Mouse (Mus musculus): Measurements from ENCODE around the gene Tbx19.

Gene Tbx19

DNA sequence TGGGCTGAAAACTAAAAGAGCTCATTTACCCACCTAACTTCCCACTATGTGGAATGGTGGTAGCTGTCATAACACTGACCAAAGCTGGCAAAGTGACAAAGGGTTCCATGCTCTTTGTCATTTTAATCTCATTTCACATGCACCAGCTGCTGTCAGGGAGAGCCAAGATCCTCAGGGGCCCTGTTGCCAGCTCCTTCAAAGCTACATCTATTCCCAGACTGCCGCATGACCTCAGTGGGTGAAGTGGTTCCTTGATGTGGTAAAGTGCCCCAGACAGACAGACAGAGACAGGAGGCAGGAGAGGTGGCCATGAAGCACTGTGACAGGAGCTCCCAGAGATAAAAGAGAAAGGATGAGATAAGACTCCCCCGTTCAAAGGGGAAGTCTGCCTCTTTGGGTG lies 49.9 kb downstream of the Tbx19 start:
- no peak for DNase-seq

DNA sequence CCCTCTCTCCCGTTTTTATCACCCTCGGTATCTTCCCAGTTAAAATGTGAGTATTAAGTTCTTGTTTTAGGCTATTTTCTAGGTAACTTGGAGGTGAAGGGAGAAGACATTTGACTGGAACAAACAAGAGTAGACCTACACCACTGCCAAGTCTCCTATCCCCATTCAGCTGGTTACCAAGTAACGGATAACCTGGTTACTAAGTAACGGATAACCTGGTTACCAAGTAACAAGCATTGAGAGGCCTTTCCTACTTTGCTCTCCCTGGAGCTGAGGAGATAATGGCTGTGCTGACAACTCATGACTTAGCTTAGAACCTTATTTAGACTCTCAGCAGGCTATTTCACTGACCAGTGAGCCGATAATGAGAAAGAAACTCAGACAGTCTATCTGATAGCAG lies 51.4 kb downstream of the Tbx19 start:
- DNase-seq: no peak

DNA sequence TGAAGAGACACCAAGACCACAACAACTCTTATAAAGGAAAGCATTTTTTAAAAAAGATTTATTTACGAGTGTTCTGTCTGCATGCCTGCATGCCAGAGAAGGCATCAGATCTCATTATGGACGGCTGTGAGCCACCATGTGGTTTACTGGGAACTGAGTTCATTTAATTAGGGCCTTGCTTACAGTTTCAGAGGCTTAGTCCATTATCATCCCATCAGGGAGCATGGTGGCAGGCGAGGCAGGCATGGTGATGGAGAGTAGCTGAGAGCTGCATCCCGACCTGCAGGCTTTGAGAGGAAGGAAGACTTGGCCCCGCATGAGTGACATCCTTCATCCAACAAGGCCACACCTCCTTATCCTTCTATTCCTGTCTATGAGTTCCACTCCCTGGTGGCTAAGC lies 52.1 kb downstream of the Tbx19 start:
- no peak for DNase-seq

DNA sequence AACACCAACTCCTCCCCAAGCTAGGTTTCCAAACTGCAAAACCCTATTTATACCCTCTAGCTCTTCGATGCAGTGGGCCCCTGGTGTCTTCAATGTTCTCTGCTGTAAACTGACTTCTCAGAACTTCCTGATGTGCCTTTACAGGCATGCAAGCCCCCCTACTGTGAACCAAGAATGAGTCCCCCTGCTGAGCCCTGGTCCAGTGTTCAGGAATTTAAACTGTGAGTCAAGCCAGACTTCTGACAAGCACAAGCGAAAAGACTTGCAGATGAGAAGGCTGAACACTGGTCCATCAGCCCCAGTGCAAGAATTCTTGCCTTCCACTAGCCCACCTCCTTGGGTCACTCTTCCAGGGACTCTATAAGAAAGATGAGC lies 54.6 kb downstream of the Tbx19 start:
- no peak for DNase-seq

DNA sequence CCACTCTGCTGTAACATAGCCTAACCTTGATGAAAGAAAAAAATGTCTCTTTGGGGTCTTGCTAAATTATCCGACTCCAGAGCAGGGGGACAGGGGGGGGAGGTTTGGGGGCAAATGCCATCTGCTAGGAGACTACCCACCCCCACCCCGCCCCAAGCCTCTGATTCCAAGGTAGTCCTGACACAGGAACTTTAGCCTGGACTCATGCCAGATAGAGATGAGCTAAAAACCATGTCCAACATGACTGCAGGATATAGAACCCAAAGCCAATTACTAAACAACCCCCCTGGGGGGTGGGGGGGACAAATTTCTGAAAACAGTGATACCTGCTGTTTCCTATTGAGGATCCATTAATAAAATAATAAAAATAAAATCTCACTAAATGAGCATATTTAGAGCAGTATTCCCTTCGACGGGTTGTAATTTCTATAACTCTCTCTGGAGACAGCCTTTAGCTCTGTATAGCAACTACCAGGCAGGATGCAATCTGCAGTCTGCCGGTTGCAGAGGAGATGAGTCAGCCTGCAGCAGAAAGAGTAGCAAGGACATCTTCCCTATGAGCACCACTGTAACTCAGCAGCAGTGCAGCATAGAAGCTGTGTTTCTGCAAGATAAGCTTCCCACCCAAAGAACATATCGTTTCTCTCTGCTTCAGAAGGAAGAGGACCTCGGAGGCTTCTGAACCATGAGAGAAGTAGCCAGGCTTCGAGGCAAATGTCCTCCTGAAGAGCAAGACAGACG lies 55.1 kb downstream of the Tbx19 start:
- DNase-seq: no peak

DNA sequence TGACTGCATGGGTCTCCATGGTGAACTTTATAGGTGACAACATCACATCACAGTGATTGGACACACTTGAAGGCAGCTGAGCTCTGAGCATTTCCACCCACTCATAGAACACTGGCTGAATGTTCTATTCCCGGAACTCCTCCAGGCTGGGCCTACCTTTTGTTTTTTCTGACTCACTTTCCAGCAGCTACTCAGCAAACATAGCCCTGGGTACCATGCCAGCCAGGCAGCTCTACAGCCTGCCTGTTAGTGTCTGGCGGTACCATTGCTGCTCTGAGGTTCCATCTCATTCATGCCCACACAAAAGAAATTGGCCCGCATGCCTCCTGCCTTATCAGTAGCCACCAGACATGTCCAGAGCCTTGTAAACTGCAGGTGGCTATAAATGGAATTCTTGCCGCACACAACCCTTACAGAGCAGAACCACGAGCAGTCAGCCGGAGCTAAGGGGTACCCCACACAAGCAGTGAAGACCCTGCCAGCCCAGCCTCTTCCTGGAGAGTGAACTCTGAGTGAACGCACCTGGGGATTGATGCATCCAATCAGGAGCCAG lies 55.8 kb downstream of the Tbx19 start:
- no peak for DNase-seq

DNA sequence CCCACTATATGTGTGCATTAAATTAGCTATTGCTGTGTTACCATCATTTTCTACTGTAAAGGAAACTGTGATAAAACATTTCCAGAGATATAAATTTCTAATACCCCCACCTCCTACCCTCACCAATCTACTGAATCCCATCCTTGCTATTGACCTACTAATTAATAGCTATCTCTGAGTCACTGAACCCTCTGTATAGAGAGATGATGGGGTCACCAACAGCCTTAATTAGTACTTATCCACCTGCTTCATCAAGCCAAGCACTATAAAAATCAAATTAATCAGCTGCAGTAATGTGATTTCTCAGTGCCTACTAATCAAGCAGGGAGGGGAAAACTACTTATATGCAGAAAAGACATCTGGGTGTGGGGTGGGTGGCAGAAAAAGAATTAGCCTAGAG lies 61.0 kb downstream of the Tbx19 start:
- no peak for DNase-seq

DNA sequence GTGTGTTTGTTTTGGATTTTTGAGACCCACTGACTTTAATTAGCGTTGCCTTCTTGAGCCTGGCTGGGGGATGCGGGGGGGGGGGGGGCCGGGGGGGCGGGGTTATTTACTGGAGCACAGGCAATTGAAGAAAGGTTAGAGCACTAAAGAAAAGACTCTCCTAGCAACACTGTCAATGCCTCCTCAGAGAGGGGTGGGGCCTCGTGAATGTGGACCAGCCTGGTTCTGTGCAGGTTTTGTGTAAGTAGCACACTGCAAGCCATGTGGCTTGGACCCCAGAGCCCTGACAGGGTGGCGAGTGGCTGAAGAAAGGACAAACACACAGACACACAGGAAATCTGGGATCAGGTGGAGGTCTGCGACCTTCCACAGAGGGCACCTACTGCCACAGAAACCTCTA lies 65.7 kb downstream of the Tbx19 start:
- no peak for DNase-seq

DNA sequence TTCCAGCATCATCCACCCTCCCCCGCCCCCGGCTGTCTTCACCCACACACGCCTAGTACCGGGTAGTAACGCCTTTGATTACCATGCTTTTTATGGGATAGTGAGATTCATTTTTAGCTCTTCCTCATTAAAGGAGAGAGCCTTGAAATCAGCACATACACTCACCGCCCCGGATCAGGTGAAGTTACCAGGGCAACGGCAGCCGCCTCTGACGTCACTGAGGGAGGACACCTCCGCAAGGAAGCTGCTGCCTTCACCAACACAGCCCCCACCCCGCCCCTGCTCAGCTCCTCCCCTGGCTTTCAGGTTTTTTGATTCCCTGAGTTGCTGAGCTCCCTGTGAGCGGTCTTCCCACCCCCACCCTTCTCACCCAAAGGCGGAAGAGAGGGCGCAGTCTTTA lies 68.9 kb downstream of the Tbx19 start:
- DNase-seq: peak; percentile 13

DNA sequence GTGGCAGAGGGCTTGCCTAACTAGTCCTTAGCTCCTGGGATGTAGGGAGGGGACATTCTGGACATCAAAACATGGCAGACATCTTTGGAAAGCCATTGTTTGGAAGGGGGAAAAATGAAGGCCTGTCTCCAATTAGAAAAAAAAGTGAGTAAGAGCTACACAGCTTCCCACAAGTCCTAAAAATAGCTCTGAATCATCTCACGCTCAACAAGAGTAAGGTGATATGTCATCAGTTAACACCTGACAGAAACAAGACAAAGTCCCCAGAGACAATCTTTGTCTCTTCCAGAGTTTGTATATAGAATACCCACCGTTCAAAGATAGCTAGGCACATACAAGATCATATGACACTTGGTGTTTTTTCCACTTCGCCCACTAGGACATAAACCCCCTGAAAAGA lies 71.0 kb downstream of the Tbx19 start:
- DNase-seq: no peak

Data from cerebellum, adult 8-10 months (tissue).